Mouse (Mus musculus) heart, embryonic 16.5 days (tissue): ENCODE data around the gene Cep57l1. TPM values are rescaled to one million over a fixed set of nuclear protein-coding genes. Genes with fewer than 3 reads are reported as not detected.

Source experiments
- ATAC-seq: fragments of 200-750 bp; cut with Nextera tagmentation; replicated peaks from 2 replicates; pipeline ENCODE4 v1.8.0; 2017; ENCODE audit warnings: moderate number of reproducible peaks; ENCODE audit not compliant: insufficient read depth, low FRiP score; ENCODE audit errors: extremely low read depth
- H3K27ac ChIP-seq: fragments of 300-500 bp; sonication (generic); 2 replicates; pipeline ENCODE4 v1.5.1; 2014; ENCODE audit warnings: mild to moderate bottlenecking, low read length, control low read depth, moderate library complexity
- H3K27me3 ChIP-seq: fragments of 300-500 bp; sonication (generic); 2 replicates; pipeline ENCODE4 v1.6.1; 2014; ENCODE audit warnings: low read length, mixed read lengths; ENCODE audit not compliant: control insufficient read depth, insufficient read depth
- H3K36me3 ChIP-seq: fragments of 300-500 bp; sonication (generic); 2 replicates; pipeline ENCODE4 v1.6.1; 2014; ENCODE audit not compliant: control insufficient read depth, insufficient read depth
- H3K4me1 ChIP-seq: fragments of 300-500 bp; sonication (generic); 2 replicates; pipeline ENCODE4 v1.6.1; 2014; ENCODE audit warnings: low read length, mixed read lengths; ENCODE audit not compliant: control insufficient read depth, insufficient read depth
- H3K4me2 ChIP-seq: fragments of 300-500 bp; sonication (generic); 2 replicates; pipeline ENCODE4 v1.6.1; 2014; ENCODE audit warnings: low read depth, mild to moderate bottlenecking, control low read depth, low read length
- H3K4me3 ChIP-seq: fragments of 300-500 bp; sonication (generic); 2 replicates; pipeline ENCODE4 v1.5.1; 2014; ENCODE audit warnings: mild to moderate bottlenecking, control low read depth, low read length
- H3K9ac ChIP-seq: fragments of 300-500 bp; sonication (generic); 2 replicates; pipeline ENCODE4 v1.6.1; 2014; ENCODE audit warnings: low read length, control low read depth
- H3K9me3 ChIP-seq: fragments of 300-500 bp; sonication (generic); replicated peaks from 2 replicates; pipeline ENCODE4 v1.6.1; 2016; ENCODE audit warnings: low read length; ENCODE audit not compliant: control insufficient read depth
- WGBS: fragments of 180-500 bp; shearing (Covaris S2); extraction: QIAGEN DNeasy Blood & Tissue Kit; methylation state at CpG from one replicate; pipeline ENCODE4 v1.1.7; 2014; 5-methylcytosine and 5-hydroxymethylcytosine counted together
- polyA plus RNA-seq: library from polyadenylated mRNA; unstranded; fragments of >200 nt; fragmentation: Nextera tagmentation; extraction: Ambion mirVana; gene quantifications from 2 replicates; pipeline ENCODE4 v1.2.1, GENCODE M21; 2015

Gene Cep57l1
- polyA plus RNA-seq, 1 experiment from 2014 or later: 22.6 TPM

- ATAC-seq: no peak
- no peak overlapping the region for H3K4me3 ChIP-seq
- no peaks in the 10 kb centered on the region for H3K9me3 ChIP-seq
- 83% methylated on average over 3 of the region's 3 CpGs for WGBS
- no peak overlapping the region for H3K4me2 ChIP-seq
- H3K27ac ChIP-seq: no peak overlapping the region
- H3K9ac ChIP-seq: no peak overlapping the region
- H3K4me1 ChIP-seq: no peaks in the 10 kb centered on the region
- no peaks in the 10 kb centered on the region for H3K27me3 ChIP-seq
- H3K36me3 ChIP-seq: no peaks in the 10 kb centered on the region
These were observed 45.8 kb downstream of the Cep57l1 start for GRCm38 (mm10) chr10:41763741-41764385.

GRCm38 (mm10) chr10:41760866-41761265, 48.8 kb downstream of the Cep57l1 start:
- H3K4me3 ChIP-seq: no peak overlapping the region
- H3K27ac ChIP-seq: no peak overlapping the region
- no peaks in the 10 kb centered on the region for H3K36me3 ChIP-seq
- H3K27me3 ChIP-seq: no peaks in the 10 kb centered on the region
- ATAC-seq: no peak
- H3K4me2 ChIP-seq: no peak overlapping the region
- H3K9ac ChIP-seq: no peak overlapping the region
- H3K9me3 ChIP-seq: no peaks in the 10 kb centered on the region
- 50% methylated on average over 3 of the region's 3 CpGs for WGBS
- H3K4me1 ChIP-seq: no peaks in the 10 kb centered on the region

GRCm38 (mm10) chr10:41758041-41758440, 51.6 kb downstream of the Cep57l1 start:
- Histone ChIP-seq H3K36me3 (no peaks in the 10 kb centered on the region), H3K4me3 (no peak overlapping the region), H3K9ac (no peak overlapping the region), H3K27me3 (no peaks in the 10 kb centered on the region), H3K4me1 (no peaks in the 10 kb centered on the region), H3K4me2 (no peak overlapping the region), H3K27ac (no peak overlapping the region), H3K9me3 (no peaks in the 10 kb centered on the region)
- ATAC-seq: no peak

GRCm38 (mm10) chr10:41757226-41757625, 52.4 kb downstream of the Cep57l1 start:
- no peaks in the 10 kb centered on the region for H3K4me1 ChIP-seq
- no peak overlapping the region for H3K9ac ChIP-seq
- no peak overlapping the region for H3K4me3 ChIP-seq
- WGBS: 96% methylated on average over 5 of the region's 5 CpGs
- no peaks in the 10 kb centered on the region for H3K27me3 ChIP-seq
- no peak overlapping the region for H3K27ac ChIP-seq
- no peak overlapping the region for H3K4me2 ChIP-seq
- H3K36me3 ChIP-seq: no peaks in the 10 kb centered on the region
- ATAC-seq: no peak
- H3K9me3 ChIP-seq: no peaks in the 10 kb centered on the region

GRCm38 (mm10) chr10:41751867-41752480, 57.7 kb downstream of the Cep57l1 start:
- Histone ChIP-seq H3K27ac (no peak overlapping the region), H3K4me2 (peak overlapping the region; percentile 34), H3K4me1 (no peaks in the 10 kb centered on the region), H3K36me3 (no peaks in the 10 kb centered on the region), H3K4me3 (0 out of 2 replicates have a peak overlapping the region, but pooled peaks have one; percentile 6), H3K27me3 (no peaks in the 10 kb centered on the region), H3K9ac (no peak overlapping the region; the same call in 1 of the 2 replicates), H3K9me3 (no peaks in the 10 kb centered on the region)
- ATAC-seq: no peak
- WGBS: 69% methylated on average over 14 of the region's 14 CpGs

GRCm38 (mm10) chr10:41749306-41749705, 60.4 kb downstream of the Cep57l1 start:
- Histone ChIP-seq H3K9me3 (no peaks in the 10 kb centered on the region), H3K4me3 (no peak overlapping the region), H3K27ac (no peak overlapping the region), H3K4me1 (no peaks in the 10 kb centered on the region), H3K27me3 (no peaks in the 10 kb centered on the region), H3K9ac (no peak overlapping the region), H3K4me2 (no peak overlapping the region), H3K36me3 (peaks cover 2% of the 10 kb centered on the region; the same call in 1 of the 2 replicates)
- no peak for ATAC-seq
- 76% methylated on average over 3 of the region's 3 CpGs for WGBS

- H3K4me3 ChIP-seq: no peak overlapping the region
- no peak overlapping the region for H3K4me2 ChIP-seq
- no peaks in the 10 kb centered on the region for H3K27me3 ChIP-seq
- 93% methylated on average over 5 of the region's 5 CpGs for WGBS
- no peaks in the 10 kb centered on the region for H3K4me1 ChIP-seq
- H3K9me3 ChIP-seq: no peaks in the 10 kb centered on the region
- no peak for ATAC-seq
- H3K9ac ChIP-seq: no peak overlapping the region
- H3K36me3 ChIP-seq: peaks cover 9% of the 10 kb centered on the region; the same call in 1 of the 2 replicates
- H3K27ac ChIP-seq: no peak overlapping the region
These were observed 63.1 kb downstream of the Cep57l1 start for GRCm38 (mm10) chr10:41746554-41746953.

- 83% methylated on average over 4 of the region's 4 CpGs for WGBS
- no peak for ATAC-seq
- H3K27ac ChIP-seq: no peak overlapping the region
- H3K9ac ChIP-seq: no peak overlapping the region
- H3K36me3 ChIP-seq: peaks cover 9% of the 10 kb centered on the region
- H3K4me1 ChIP-seq: no peaks in the 10 kb centered on the region
- H3K4me3 ChIP-seq: no peak overlapping the region
- no peak overlapping the region for H3K4me2 ChIP-seq
- H3K9me3 ChIP-seq: no peaks in the 10 kb centered on the region
- H3K27me3 ChIP-seq: no peaks in the 10 kb centered on the region
These were observed 65.7 kb downstream of the Cep57l1 start for GRCm38 (mm10) chr10:41744006-41744405.

GRCm38 (mm10) chr10:41740221-41740620, 69.5 kb downstream of the Cep57l1 start:
- no peaks in the 10 kb centered on the region for H3K27me3 ChIP-seq
- 68% methylated on average over 2 of the region's 2 CpGs for WGBS
- H3K9me3 ChIP-seq: 0 out of 2 replicates have a peak, but pooled peaks cover 3% of the 10 kb centered on the region
- no peaks in the 10 kb centered on the region for H3K4me1 ChIP-seq
- H3K9ac ChIP-seq: no peak overlapping the region
- H3K4me3 ChIP-seq: no peak overlapping the region
- H3K36me3 ChIP-seq: peaks cover 20% of the 10 kb centered on the region
- no peak overlapping the region for H3K4me2 ChIP-seq
- no peak for ATAC-seq
- H3K27ac ChIP-seq: no peak overlapping the region
